Mouse (Mus musculus) midbrain, embryonic 12.5 days (tissue): ENCODE data around the gene Slc6a9. TPM values are rescaled to one million over a fixed set of nuclear protein-coding genes. Genes with fewer than 3 reads are reported as not detected.

Experiments
- ATAC-seq: fragments of 200-750 bp; cut with Nextera tagmentation; 2 replicates; pipeline ENCODE4 v1.8.0; 2017; ENCODE audit warnings: low read depth, moderate TSS enrichment, moderate library complexity; ENCODE audit not compliant: low FRiP score
- H3K27ac ChIP-seq: fragments of 300-500 bp; sonication (generic); replicated peaks from 2 replicates; pipeline ENCODE4 v1.5.1; 2016; ENCODE audit warnings: mild to moderate bottlenecking
- H3K27me3 ChIP-seq: fragments of 300-500 bp; sonication (generic); 2 replicates; pipeline ENCODE4 v1.6.1; 2016; ENCODE audit warnings: mild to moderate bottlenecking
- H3K36me3 ChIP-seq: fragments of 300-500 bp; sonication (generic); 2 replicates; pipeline ENCODE4 v1.6.1; 2016
- H3K4me1 ChIP-seq: fragments of 300-500 bp; sonication (generic); 2 replicates; pipeline ENCODE4 v1.6.1; 2016
- H3K4me2 ChIP-seq: fragments of 300-500 bp; sonication (generic); replicated peaks from 2 replicates; pipeline ENCODE4 v1.6.1; 2016; ENCODE audit warnings: mild to moderate bottlenecking, moderate library complexity
- H3K4me3 ChIP-seq: fragments of 300-500 bp; sonication (generic); 2 replicates; pipeline ENCODE4 v1.5.1; 2016; ENCODE audit warnings: mild to moderate bottlenecking
- H3K9ac ChIP-seq: fragments of 300-500 bp; sonication (generic); replicated peaks from 2 replicates; pipeline ENCODE4 v1.6.1; 2016; ENCODE audit warnings: mild to moderate bottlenecking, moderate library complexity
- H3K9me3 ChIP-seq: fragments of 300-500 bp; sonication (generic); 2 replicates; pipeline ENCODE4 v1.6.1; 2016; ENCODE audit warnings: mild to moderate bottlenecking
- WGBS: fragments of 180-500 bp; shearing (Covaris S2); methylation state at CpG from one replicate; pipeline ENCODE4 v1.1.7; 2016; 5-methylcytosine and 5-hydroxymethylcytosine counted together
- polyA plus RNA-seq: library from polyadenylated mRNA; unstranded; fragments of >200 nt; fragmentation: Nextera tagmentation; extraction: Ambion mirVana; gene quantifications from 2 replicates; pipeline ENCODE4 v1.2.1, GENCODE M21; 2016

Slc6a9 gene
- polyA plus RNA-seq, 1 experiment from 2014 or later, result 10.4 TPM

GRCm38 (mm10) chr4:117860570-117860969 lies 26.3 kb downstream of the Slc6a9 start:
- Histone ChIP-seq H3K36me3 (no peaks in the 10 kb centered on the region), H3K9me3 (no peaks in the 10 kb centered on the region), H3K4me3 (no peak overlapping the region), H3K27me3 (no peaks in the 10 kb centered on the region), H3K4me2 (no peak overlapping the region), H3K9ac (no peak overlapping the region), H3K4me1 (0 out of 2 replicates have a peak, but pooled peaks cover 6% of the 10 kb centered on the region), H3K27ac (no peak overlapping the region)
- 87% methylated on average over 9 of the region's 9 CpGs for WGBS
- ATAC-seq, result no peak

GRCm38 (mm10) chr4:117862823-117863222 lies 28.5 kb downstream of the Slc6a9 start:
- Histone ChIP-seq H3K36me3 (no peaks in the 10 kb centered on the region), H3K9ac (no peak overlapping the region), H3K27ac (no peak overlapping the region), H3K4me2 (no peak overlapping the region), H3K9me3 (no peaks in the 10 kb centered on the region), H3K27me3 (peaks cover 8% of the 10 kb centered on the region), H3K4me1 (0 out of 2 replicates have a peak, but pooled peaks cover 5% of the 10 kb centered on the region), H3K4me3 (no peak overlapping the region)
- ATAC-seq, result peak; percentile 64; the same call in 1 of the 2 replicates
- 28% methylated on average over 4 of the region's 4 CpGs for WGBS

- no peak overlapping the region for H3K27ac ChIP-seq
- no peak overlapping the region for H3K4me2 ChIP-seq
- WGBS, result 60% methylated on average over 9 of the region's 9 CpGs
- no peak for ATAC-seq
- no peaks in the 10 kb centered on the region for H3K36me3 ChIP-seq
- no peak overlapping the region for H3K9ac ChIP-seq
- no peak overlapping the region for H3K4me3 ChIP-seq
- peaks cover 9% of the 10 kb centered on the region; the same call in 1 of the 2 replicates for H3K4me1 ChIP-seq
- peaks cover 17% of the 10 kb centered on the region for H3K27me3 ChIP-seq
- H3K9me3 ChIP-seq, result no peaks in the 10 kb centered on the region
Measured at GRCm38 (mm10) chr4:117866083-117866482, 31.8 kb downstream of the Slc6a9 start.

- Histone ChIP-seq H3K9me3 (no peaks in the 10 kb centered on the region), H3K36me3 (no peaks in the 10 kb centered on the region), H3K9ac (no peak overlapping the region), H3K4me2 (no peak overlapping the region), H3K27ac (no peak overlapping the region), H3K4me3 (no peak overlapping the region), H3K4me1 (peaks cover 14% of the 10 kb centered on the region; the same call in 1 of the 2 replicates), H3K27me3 (peaks cover 17% of the 10 kb centered on the region)
- ATAC-seq, result no peak
- WGBS, result 77% methylated on average over 6 of the region's 6 CpGs
Measured at GRCm38 (mm10) chr4:117867000-117867399, 32.7 kb downstream of the Slc6a9 start.

- Histone ChIP-seq H3K4me3 (no peak overlapping the region), H3K27me3 (peaks cover 17% of the 10 kb centered on the region), H3K4me2 (peak overlapping the region; percentile 17), H3K9ac (no peak overlapping the region), H3K4me1 (peaks cover 22% of the 10 kb centered on the region), H3K9me3 (no peaks in the 10 kb centered on the region), H3K27ac (no peak overlapping the region), H3K36me3 (no peaks in the 10 kb centered on the region)
- 13% methylated on average over 24 of the region's 24 CpGs for WGBS
- no peak for ATAC-seq
Measured at GRCm38 (mm10) chr4:117867823-117868222, 33.5 kb downstream of the Slc6a9 start.

- H3K27me3 ChIP-seq, result peaks cover 17% of the 10 kb centered on the region
- peaks cover 21% of the 10 kb centered on the region for H3K4me1 ChIP-seq
- no peaks in the 10 kb centered on the region for H3K9me3 ChIP-seq
- no peak overlapping the region for H3K27ac ChIP-seq
- no peak overlapping the region for H3K4me3 ChIP-seq
- peaks cover 12% of the 10 kb centered on the region for H3K36me3 ChIP-seq
- WGBS, result 67% methylated on average over 9 of the region's 9 CpGs
- ATAC-seq, result no peak
- no peak overlapping the region for H3K4me2 ChIP-seq
- no peak overlapping the region for H3K9ac ChIP-seq
Measured at GRCm38 (mm10) chr4:117869317-117869716, 35.0 kb downstream of the Slc6a9 start.

- ATAC-seq, result no peak
- Histone ChIP-seq H3K36me3 (peaks cover 23% of the 10 kb centered on the region), H3K4me1 (peaks cover 21% of the 10 kb centered on the region), H3K27ac (no peak overlapping the region), H3K4me3 (no peak overlapping the region), H3K9me3 (no peaks in the 10 kb centered on the region), H3K4me2 (no peak overlapping the region), H3K27me3 (peaks cover 17% of the 10 kb centered on the region), H3K9ac (no peak overlapping the region)
- WGBS, result 61% methylated on average over 1 of the region's 1 CpGs
Measured at GRCm38 (mm10) chr4:117870437-117870836, 36.1 kb downstream of the Slc6a9 start.

GRCm38 (mm10) chr4:117871787-117872186 lies 37.5 kb downstream of the Slc6a9 start:
- Histone ChIP-seq H3K27me3 (peaks cover 17% of the 10 kb centered on the region), H3K4me1 (peaks cover 18% of the 10 kb centered on the region), H3K27ac (no peak overlapping the region), H3K4me2 (no peak overlapping the region), H3K36me3 (peaks cover 37% of the 10 kb centered on the region), H3K4me3 (no peak overlapping the region), H3K9ac (no peak overlapping the region), H3K9me3 (no peaks in the 10 kb centered on the region)
- ATAC-seq, result no peak
- 67% methylated on average over 7 of the region's 7 CpGs for WGBS

- H3K4me2 ChIP-seq, result peak within 1 kb of the TSS; percentile 41
- peaks cover 12% of the 10 kb centered on the region for H3K27me3 ChIP-seq
- peaks cover 18% of the 10 kb centered on the region for H3K4me1 ChIP-seq
- H3K9ac ChIP-seq, result peak within 1 kb of the TSS; percentile 11; the same call in 1 of the 2 replicates
- peaks cover 44% of the 10 kb centered on the region for H3K36me3 ChIP-seq
- peak; percentile 45 for ATAC-seq
- WGBS, result 4% methylated on average over 14 of the region's 14 CpGs
- H3K4me3 ChIP-seq, result 0 out of 2 replicates have a peak within 1 kb of the TSS, but pooled peaks have one; percentile 3
- no peaks in the 10 kb centered on the region for H3K9me3 ChIP-seq
- H3K27ac ChIP-seq, result no peak within 1 kb of the TSS
Measured at GRCm38 (mm10) chr4:117872471-117872886, 38.2 kb downstream of the Slc6a9 start, which contains the start of gene Ccdc24. TSS of gene Ccdc24 (minus strand) at chr4:117872557.

GRCm38 (mm10) chr4:117873615-117874014 lies 39.3 kb downstream of the Slc6a9 start:
- no peak overlapping the region for H3K4me2 ChIP-seq
- no peak for ATAC-seq
- peaks cover 55% of the 10 kb centered on the region for H3K36me3 ChIP-seq
- no peak overlapping the region for H3K9ac ChIP-seq
- H3K4me3 ChIP-seq, result no peak overlapping the region
- 88% methylated on average over 9 of the region's 9 CpGs for WGBS
- H3K9me3 ChIP-seq, result no peaks in the 10 kb centered on the region
- peaks cover 14% of the 10 kb centered on the region for H3K4me1 ChIP-seq
- H3K27me3 ChIP-seq, result 0 out of 2 replicates have a peak, but pooled peaks cover 8% of the 10 kb centered on the region
- no peak overlapping the region for H3K27ac ChIP-seq

GRCm38 (mm10) chr4:117878301-117878700 lies 44.0 kb downstream of the Slc6a9 start:
- Histone ChIP-seq H3K36me3 (peaks cover 75% of the 10 kb centered on the region), H3K27ac (no peak overlapping the region), H3K9ac (no peak overlapping the region), H3K9me3 (no peaks in the 10 kb centered on the region), H3K4me2 (no peak overlapping the region), H3K27me3 (no peaks in the 10 kb centered on the region), H3K4me1 (peaks cover 19% of the 10 kb centered on the region), H3K4me3 (no peak overlapping the region)
- ATAC-seq, result no peak
- WGBS, result 80% methylated on average over 10 of the region's 10 CpGs

GRCm38 (mm10) chr4:117878703-117879102 lies 44.4 kb downstream of the Slc6a9 start:
- Histone ChIP-seq H3K4me3 (no peak overlapping the region), H3K27ac (no peak overlapping the region), H3K9me3 (no peaks in the 10 kb centered on the region), H3K4me2 (no peak overlapping the region), H3K4me1 (peaks cover 22% of the 10 kb centered on the region), H3K27me3 (no peaks in the 10 kb centered on the region), H3K9ac (no peak overlapping the region), H3K36me3 (peaks cover 71% of the 10 kb centered on the region)
- WGBS, result 87% methylated on average over 5 of the region's 5 CpGs
- ATAC-seq, result no peak
